Mouse (Mus musculus) brain, embryonic 14.5 days (tissue): ENCODE measurements around the gene Theg.

Source experiments
- CTCF ChIP-seq: fragments of 200-500 bp; IDR thresholded peaks from 2 replicates; pipeline ENCODE4 v1.5.1; 2012; ENCODE audit warnings: inconsistent platforms, mild to moderate bottlenecking, moderate library complexity, borderline replicate concordance; ENCODE audit not compliant: insufficient read depth, insufficient read length; ENCODE audit errors: extremely low read depth
- POLR2A ChIP-seq: fragments of 200-500 bp; IDR thresholded peaks from 2 replicates; pipeline ENCODE4 v1.6.1; 2012; ENCODE audit warnings: mild to moderate bottlenecking, inconsistent platforms, borderline replicate concordance; ENCODE audit not compliant: poor library complexity, insufficient read depth, insufficient read length, severe bottlenecking; ENCODE audit errors: extremely low read depth

DNA sequence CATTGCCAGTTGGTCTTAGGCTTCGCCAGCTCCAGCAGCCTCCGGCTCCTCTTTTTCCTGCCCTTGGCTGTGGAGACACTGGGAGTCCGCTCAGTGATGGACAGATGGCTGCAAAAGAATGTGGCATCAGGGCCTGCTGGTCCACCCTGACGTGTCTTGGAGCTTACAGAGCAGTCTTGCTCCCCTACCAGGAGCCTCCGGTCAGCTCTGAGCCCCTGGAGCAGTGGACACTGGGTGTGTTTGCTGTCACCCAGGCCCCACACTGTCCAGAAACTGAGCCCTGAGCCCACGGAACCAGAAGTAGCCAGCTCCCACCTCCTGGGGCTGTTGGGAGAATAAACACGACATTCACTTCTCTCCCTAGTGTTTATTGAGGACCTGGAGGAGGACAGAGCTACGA lies 888 bp downstream of the Theg start:
- TF ChIP-seq CTCF (no peak), POLR2A (no peak)
